Mouse (Mus musculus) right cerebral cortex, postnatal 36 days (tissue): ENCODE measurements around the gene E130218I03Rik.
"Not testable (repeated sequence)": the region's sequence is repeated elsewhere in the genome, so short reads cannot be mapped to it uniquely, and the experiment has no call there.

Experiments used
- DNase-seq, 2 experiments: peaks; one replicate each; pipeline ENCODE4 v3.0.0; 2022; ENCODE audit warnings: low spot score in 2 of 2, mixed read lengths in 1 of 2

E130218I03Rik gene

GRCm38 (mm10) chr4:134251241-134252130, 8.0 kb downstream of the E130218I03Rik start:
- DNase-seq = peak; percentile 34

- no peak for DNase-seq
Measured at GRCm38 (mm10) chr4:134252131-134252910, 8.9 kb downstream of the E130218I03Rik start.

GRCm38 (mm10) chr4:134252911-134253721, 9.7 kb downstream of the E130218I03Rik start:
- no peak for DNase-seq

- no peak for DNase-seq
Measured at GRCm38 (mm10) chr4:134253722-134254324, 10.4 kb downstream of the E130218I03Rik start, which contains the start of gene Grrp1. Grrp1 (minus strand) TSS chr4:134254106.

- no peak for DNase-seq
Measured at GRCm38 (mm10) chr4:134254835-134255234, 11.4 kb downstream of the E130218I03Rik start.

DNA sequence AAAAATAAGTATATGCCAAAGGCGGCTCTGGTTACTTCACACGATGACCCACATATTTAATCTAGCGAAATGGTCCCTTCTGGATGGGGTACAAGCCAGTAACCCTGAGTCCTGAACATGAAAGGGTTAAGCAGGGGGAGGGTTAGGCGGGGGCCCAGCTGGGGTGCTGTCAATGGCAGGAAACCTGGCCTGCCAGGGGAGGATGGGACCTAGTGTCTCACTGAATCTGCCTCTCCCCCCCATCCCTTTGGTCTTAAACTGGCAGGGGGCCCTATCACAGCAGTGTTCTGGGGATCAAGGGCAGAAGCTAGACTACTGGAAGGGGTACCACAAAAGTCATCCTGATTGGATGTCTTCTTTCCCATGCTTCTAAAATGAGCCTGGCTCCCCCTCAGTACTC, 12.4 kb downstream of the E130218I03Rik start:
- DNase-seq = no peak

- no peak for DNase-seq
Measured at GRCm38 (mm10) chr4:134256407-134257197, 13.1 kb downstream of the E130218I03Rik start.

DNA sequence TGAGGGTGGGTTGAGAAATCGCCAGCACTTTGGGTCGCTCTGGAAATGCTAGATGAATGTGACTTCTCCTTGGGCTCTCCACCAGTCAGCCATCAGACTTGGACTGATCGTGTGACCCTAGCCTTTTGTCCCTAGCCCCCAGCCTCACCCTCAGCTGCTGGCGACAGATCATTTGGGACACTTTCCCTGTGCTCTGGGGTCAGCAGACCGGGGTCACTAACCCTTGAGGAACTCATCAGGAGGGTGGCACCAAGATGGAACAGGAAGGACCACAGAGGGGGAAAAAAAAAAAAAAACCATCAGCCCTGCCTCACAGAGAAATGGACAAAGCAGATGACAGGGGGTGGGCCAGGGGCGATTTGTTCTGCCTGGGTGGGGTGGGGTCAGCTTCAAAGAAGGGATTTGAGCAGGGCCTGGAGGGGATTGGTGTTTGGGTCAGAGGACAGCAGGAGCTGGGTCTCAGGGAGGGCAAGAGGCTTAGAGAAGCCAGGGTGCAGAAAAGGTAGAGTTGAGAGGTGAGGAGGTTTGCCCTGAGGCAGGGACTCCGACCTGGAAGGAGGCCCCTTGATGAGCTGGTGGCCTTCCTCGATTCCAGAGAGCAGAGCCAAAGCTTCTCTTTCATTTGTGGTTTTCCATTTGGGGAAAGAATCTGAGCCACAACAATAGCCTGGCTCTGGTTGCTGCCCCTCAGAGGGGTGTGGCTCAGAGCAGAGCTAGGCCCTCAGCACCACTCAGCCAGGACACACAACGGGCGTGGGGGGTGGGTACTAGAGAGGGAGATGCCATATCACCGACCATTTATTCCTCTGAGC, 13.9 kb downstream of the E130218I03Rik start:
- DNase-seq = no peak

- DNase-seq = no peak
Measured at GRCm38 (mm10) chr4:134258354-134258753, 14.9 kb downstream of the E130218I03Rik start.

DNA sequence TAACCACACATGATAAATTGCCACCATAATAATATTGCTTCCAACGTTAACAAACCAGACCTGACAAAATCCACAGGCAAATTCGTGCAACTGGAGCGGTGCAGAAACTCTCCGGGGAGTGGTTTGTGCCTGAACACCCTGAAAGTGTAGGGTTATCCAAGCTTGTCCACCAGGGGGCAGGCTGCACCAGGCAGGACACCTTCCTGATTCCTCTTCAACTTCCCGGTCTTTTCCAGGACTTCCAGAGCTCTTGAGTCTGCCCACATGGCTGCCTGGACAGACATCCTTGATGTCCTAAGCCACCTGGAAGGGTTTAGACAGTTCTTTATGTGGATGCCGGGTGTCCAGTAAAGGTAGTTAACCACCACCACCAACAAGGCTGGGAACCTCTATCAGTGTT, 19.7 kb downstream of the E130218I03Rik start:
- DNase-seq = no peak

DNA sequence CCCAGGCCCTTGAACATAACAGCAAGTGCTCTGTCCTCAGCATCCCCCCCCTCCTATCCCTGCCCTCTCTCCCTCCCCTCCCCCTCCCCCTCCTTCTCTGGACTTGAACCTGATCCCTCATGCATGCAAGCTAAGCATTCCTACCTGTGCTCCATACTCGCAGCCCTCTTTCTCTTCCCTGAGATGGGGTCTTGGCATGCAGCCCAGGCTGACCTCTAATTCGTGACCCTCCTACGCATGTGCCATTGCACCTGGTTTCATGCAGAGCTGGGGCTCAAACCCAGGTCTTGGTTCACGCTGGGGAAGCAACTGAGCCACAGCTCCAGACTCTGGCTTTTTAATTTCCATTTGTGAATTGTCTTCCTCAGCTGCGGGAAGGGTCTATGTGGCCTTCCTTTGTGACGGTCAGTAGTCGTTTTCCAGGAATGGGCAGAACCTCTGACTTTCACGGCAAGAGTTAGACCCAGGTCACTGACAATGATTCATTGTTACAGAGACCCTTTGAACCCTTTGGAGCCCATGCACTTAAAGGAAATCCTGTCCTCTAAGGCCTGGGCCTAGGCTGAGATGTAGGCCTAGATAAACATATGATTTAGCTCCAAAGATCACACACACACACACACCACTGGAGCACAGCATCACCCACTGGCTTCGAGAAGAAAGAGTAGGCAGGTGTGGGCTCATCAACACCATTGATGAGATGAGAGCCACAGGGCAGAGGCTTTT, 22.6 kb downstream of the E130218I03Rik start:
- DNase-seq = no peak

GRCm38 (mm10) chr4:134268102-134268655, 24.7 kb downstream of the E130218I03Rik start:
- DNase-seq = no peak

DNA sequence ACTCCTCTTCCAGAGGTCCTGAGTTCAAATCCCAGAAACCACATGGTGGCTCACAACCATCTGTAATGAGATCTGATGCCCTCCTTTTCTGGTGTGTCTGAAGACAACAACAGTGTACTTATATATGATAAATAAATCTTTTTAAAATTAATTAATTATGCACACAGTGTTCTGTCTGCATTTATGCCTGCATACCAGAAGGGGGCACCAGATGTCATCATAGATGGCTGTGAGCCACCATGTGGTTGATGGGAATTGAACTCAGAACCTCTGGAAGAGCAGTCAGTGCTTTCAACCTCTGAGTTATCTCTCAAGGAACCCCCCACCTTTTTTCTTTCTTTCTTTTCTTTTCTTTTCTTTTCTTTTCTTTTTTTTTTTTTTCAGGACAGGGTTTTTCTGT, 26.2 kb downstream of the E130218I03Rik start:
- DNase-seq = not testable (repeated sequence)

- no peak for DNase-seq
Measured at GRCm38 (mm10) chr4:134271979-134272378, 28.5 kb downstream of the E130218I03Rik start.

DNA sequence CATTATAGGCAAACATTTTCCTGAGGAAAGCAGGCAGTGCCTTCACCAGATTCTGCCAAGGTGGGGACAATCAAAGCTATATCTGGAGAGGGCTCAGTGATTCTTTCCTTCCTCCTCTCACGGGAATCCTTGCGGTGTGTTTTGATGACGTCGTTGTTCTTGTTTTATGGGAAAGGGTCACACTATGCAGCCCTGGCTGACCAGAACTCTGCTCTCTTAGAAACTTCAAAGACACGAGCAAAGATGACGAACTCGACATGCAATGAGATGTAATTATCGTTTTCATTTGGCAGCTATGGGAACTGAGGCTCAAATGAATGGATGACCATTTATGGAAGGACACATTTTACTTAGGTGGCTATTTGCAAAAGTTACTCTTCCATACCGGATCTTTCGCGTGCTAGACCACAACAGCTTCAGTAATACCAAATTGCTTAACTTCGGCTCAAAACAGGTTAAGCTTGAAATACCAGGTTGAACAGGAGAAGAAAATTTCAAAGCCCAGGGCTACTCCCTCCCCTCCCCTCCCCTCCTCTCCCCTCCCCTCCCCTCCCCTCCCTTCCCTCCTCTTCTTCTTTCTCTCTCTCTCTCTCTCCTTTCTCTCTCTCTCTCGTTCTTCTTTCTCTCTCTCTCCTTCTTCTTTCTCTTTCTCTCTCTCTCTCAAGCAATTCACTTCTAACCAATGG, 29.4 kb downstream of the E130218I03Rik start:
- no peak for DNase-seq

DNA sequence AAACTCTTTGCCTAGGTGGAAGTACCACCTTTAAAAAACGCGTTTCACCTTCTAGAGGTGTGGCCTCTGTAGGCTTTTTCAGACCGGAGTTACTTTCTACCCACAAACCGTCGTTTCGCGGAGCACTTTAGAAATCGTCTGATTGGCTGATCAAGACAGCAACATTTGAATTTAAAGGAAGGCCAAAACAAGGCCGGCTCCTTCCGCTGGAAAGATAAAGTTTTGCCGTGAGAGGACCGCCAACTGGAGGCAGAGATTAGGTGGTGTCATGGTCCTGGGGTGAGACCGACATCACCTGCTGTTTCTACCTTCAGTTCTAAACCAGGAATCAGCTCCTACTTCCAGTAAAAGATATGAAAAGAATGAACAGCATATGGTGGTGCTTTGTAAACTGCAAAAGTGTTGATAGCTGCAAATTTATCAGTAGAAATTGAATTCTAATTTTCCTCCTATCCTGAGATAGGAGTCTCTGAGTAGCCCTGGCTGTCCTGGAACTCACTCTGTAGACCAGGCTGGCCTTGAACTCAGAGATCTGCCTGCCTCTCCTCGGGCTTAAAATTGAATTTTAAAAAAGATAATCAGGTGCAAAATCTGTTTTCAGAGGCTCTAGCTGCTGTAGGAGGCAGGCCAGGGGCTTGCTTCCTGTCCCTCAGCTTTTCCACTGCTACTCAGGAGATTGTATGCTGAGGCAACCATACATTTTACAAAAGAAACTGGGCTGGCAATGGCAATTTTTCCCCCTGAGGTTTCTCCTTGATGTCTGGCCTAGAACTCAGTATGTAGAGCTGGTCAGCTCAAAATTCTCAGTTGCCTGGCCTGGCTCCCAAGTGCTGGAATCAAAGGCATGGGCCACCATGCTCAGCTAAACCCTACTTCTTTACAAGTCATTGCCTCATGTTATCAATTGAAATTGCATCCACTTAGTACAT, 30.2 kb downstream of the E130218I03Rik start:
- no peak for DNase-seq

DNA sequence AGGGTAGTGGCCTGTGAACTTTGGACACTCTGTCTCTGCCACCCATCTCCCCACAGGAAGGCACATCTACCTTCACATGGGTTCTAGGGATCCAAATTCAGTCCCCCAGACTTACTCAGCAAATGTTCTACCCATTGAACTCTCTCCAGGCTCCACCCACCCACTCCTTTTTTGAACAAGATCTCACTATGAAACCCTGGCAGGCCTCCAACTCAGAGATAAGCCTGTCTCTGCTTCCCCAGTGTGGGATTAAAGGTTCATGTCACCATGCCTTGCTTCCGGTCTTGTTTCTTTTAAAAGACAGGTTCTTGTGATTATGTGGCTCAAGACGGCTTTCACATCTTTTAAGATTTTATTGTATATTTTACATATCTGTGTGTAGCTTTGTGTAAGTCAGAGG, 41.5 kb downstream of the E130218I03Rik start:
- DNase-seq = no peak
